Mouse (Mus musculus) MEL (cell line): ENCODE data around the gene Msh3.
A peak's percentile ranks its signal among the peaks of the same experiment; 100 is the strongest.

Experiments
- CHD2 ChIP-seq: IDR thresholded peaks from 2 replicates; pipeline ENCODE4 v1.6.1; 2011; ENCODE audit warnings: low read length, improper control_type of control experiment
- CTCF ChIP-seq, 3 experiments: IDR thresholded peaks in 2 of 3; conservative IDR thresholded peaks in 1 of 3; 2 replicates each; pipeline ENCODE4 v1.5.1; 2011 to 2012; ENCODE audit warnings: low read length in 3 of 3, low read depth in 2 of 3, mild to moderate bottlenecking in 2 of 3, improper control_type of control experiment in 1 of 3, inconsistent platforms in 1 of 3, mixed read lengths in 1 of 3, moderate library complexity in 1 of 3; ENCODE audit not compliant: control insufficient read depth in 1 of 3, insufficient read depth in 1 of 3, poor library complexity in 1 of 3, severe bottlenecking in 1 of 3
- ELF1 ChIP-seq: IDR thresholded peaks from 2 replicates; pipeline ENCODE4 v1.6.1; 2014; ENCODE audit warnings: low read depth, mild to moderate bottlenecking, inconsistent platforms, low read length, improper control_type of control experiment, moderate library complexity
- MAFK ChIP-seq: IDR thresholded peaks from 2 replicates; pipeline ENCODE4 v1.6.1; 2011; ENCODE audit warnings: low read depth, mild to moderate bottlenecking, low read length, improper control_type of control experiment, borderline replicate concordance
- MEF2A ChIP-seq: IDR thresholded peaks from 2 replicates; pipeline ENCODE4 v1.6.1; 2014; ENCODE audit warnings: low read depth, mild to moderate bottlenecking, inconsistent platforms, low read length, improper control_type of control experiment; ENCODE audit not compliant: poor library complexity, insufficient replicate concordance, severe bottlenecking; ENCODE audit errors: extremely low read depth
- MYC ChIP-seq: IDR thresholded peaks from 2 replicates; pipeline ENCODE4 v1.6.1; 2011; ENCODE audit warnings: low read depth, mild to moderate bottlenecking, low read length, improper control_type of control experiment, moderate library complexity
- POLR2A ChIP-seq, 2 experiments: IDR thresholded peaks; 2 replicates each; pipeline ENCODE4 v1.6.1; 2011 to 2012; ENCODE audit warnings: low read length in 2 of 2, mild to moderate bottlenecking in 2 of 2, control low read depth in 1 of 2, improper control_type of control experiment in 1 of 2, low read depth in 1 of 2, moderate library complexity in 1 of 2; ENCODE audit not compliant: control insufficient read depth in 1 of 2, insufficient read depth in 1 of 2, poor library complexity in 1 of 2
- POLR2AphosphoS2 ChIP-seq: IDR thresholded peaks from 2 replicates; pipeline ENCODE4 v1.6.1; 2011; ENCODE audit warnings: low read length, improper control_type of control experiment
- USF1 ChIP-seq: IDR thresholded peaks from 2 replicates; pipeline ENCODE4 v1.6.1; 2014; ENCODE audit warnings: low read depth, mild to moderate bottlenecking, inconsistent platforms, low read length, improper control_type of control experiment, moderate library complexity

DNA sequence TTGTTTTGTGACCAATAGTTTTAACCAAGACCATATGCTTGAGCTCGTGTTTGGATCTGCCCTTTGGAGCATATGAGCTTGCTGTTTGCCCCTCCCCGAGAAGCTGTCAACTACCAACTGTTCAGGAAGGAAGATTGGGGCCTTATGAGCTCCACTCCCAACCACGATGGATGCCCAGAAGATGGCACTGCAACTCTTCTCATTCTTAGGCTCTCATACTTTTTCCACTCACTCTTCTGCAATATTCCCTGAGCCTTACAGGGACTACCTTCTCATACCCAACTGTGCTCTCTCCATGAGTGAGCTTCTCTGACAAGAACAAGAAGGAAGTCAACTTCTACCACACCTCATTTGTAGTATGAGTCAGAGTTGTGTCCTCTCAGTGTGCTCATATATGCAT lies 87.7 kb downstream of the Msh3 start:
- TF ChIP-seq MEF2A (no peak), MAFK (no peak), USF1 (no peak), CTCF (IDR thresholded peaks at IDR 0.05 in 2 of 3, conservative IDR thresholded peaks at IDR 0.05 in 1 of 3; ENCODE audit: control insufficient read depth in 1 of 3, insufficient read depth in 1 of 3, low read depth in 2 of 3, low read length in 3 of 3, poor library complexity in 1 of 3, severe bottlenecking in 1 of 3) (peak in 2 of 3 experiments; percentile 8 to 23; a peak in 2 of 6 replicates), MYC (no peak), CHD2 (no peak), POLR2A (IDR thresholded peaks at IDR 0.05; ENCODE audit: control insufficient read depth in 1 of 2, insufficient read depth in 1 of 2, low read depth in 1 of 2, low read length in 2 of 2, poor library complexity in 1 of 2) (no peak), POLR2AphosphoS2 (no peak), ELF1 (no peak)
